Mouse (Mus musculus): ENCODE results near the gene Tcf3. TPM values are rescaled to one million over a fixed set of nuclear protein-coding genes. Genes with fewer than 3 reads are reported as not detected.

The Tcf3 gene
- polyA plus RNA-seq, 1 experiment: 67.5 TPM

GRCm38 (mm10) chr10:80398719-80399190 is 34.7 kb downstream of the Tcf3 start:
- Histone ChIP-seq H3K4me3 (peak overlapping the region; percentile 36), H3K4me2 (ENCODE audit: low read depth) (peak overlapping the region; percentile 79), H3K36me3 (ENCODE audit: control insufficient read depth, insufficient read depth) (peaks cover 21% of the 10 kb centered on the region), H3K27me3 (ENCODE audit: control insufficient read depth, insufficient read depth, insufficient read length) (no peaks in the 10 kb centered on the region), H3K79me2 (ENCODE audit: control insufficient read depth, insufficient read depth) (peaks cover 43% of the 10 kb centered on the region), H3ac (ENCODE audit: control insufficient read depth, insufficient read length) (peak overlapping the region; percentile 83)
- TF ChIP-seq MYOG (IDR thresholded peaks at IDR 0.05; ENCODE audit: control insufficient read depth in 1 of 3, insufficient read depth in 1 of 3, insufficient read length in 2 of 3, low read depth in 2 of 3) (peak in 2 of 3 experiments; percentile 58 to 60), TCF3 (IDR thresholded peaks at IDR 0.05; ENCODE audit: insufficient read length, low read depth) (no peak), MAX (IDR thresholded peaks at IDR 0.05; ENCODE audit: low read depth) (no peak), MYOD1 (IDR thresholded peaks at IDR 0.05; ENCODE audit: control insufficient read depth in 1 of 3, insufficient read length in 2 of 3, low read depth in 2 of 3) (peak in 2 of 3 experiments; percentile 35 to 66), E2F4 (IDR thresholded peaks at IDR 0.05; ENCODE audit: insufficient read depth) (no peak), SRF (IDR thresholded peaks at IDR 0.05; ENCODE audit: control insufficient read depth, insufficient read length, low read depth) (peak; percentile 83), REST (IDR thresholded peaks at IDR 0.05; ENCODE audit: insufficient read depth, insufficient read length) (peak; percentile 8), USF1 (IDR thresholded peaks at IDR 0.05; ENCODE audit: low read depth) (no peak), POLR2A (IDR thresholded peaks at IDR 0.05; ENCODE audit: insufficient read length, low read depth) (peak; percentile 96), CEBPB (IDR thresholded peaks at IDR 0.05; ENCODE audit: insufficient read depth, poor library complexity, severe bottlenecking) (no peak), POLR2AphosphoS2 (IDR thresholded peaks at IDR 0.05; ENCODE audit: insufficient read length, low read depth) (peak; percentile 99), TCF12 (IDR thresholded peaks at IDR 0.05; ENCODE audit: insufficient read depth, poor library complexity, severe bottlenecking) (no peak)

- Histone ChIP-seq H3K4me2 (ENCODE audit: low read depth) (peak overlapping the region; percentile 79), H3ac (ENCODE audit: control insufficient read depth, insufficient read length) (peak overlapping the region; percentile 83), H3K79me2 (ENCODE audit: control insufficient read depth, insufficient read depth) (peaks cover 37% of the 10 kb centered on the region), H3K27me3 (ENCODE audit: control insufficient read depth, insufficient read depth, insufficient read length) (no peaks in the 10 kb centered on the region), H3K4me3 (peak overlapping the region; percentile 36), H3K36me3 (ENCODE audit: control insufficient read depth, insufficient read depth) (peaks cover 19% of the 10 kb centered on the region)
- TF ChIP-seq USF1 (IDR thresholded peaks at IDR 0.05; ENCODE audit: low read depth) (no peak), CEBPB (IDR thresholded peaks at IDR 0.05; ENCODE audit: insufficient read depth, poor library complexity, severe bottlenecking) (no peak), POLR2A (IDR thresholded peaks at IDR 0.05; ENCODE audit: insufficient read length, low read depth) (no peak), MYOD1 (IDR thresholded peaks at IDR 0.05; ENCODE audit: control insufficient read depth in 1 of 3, insufficient read length in 2 of 3, low read depth in 2 of 3) (no peak), TCF3 (IDR thresholded peaks at IDR 0.05; ENCODE audit: insufficient read length, low read depth) (no peak), REST (IDR thresholded peaks at IDR 0.05; ENCODE audit: insufficient read depth, insufficient read length) (no peak), POLR2AphosphoS2 (IDR thresholded peaks at IDR 0.05; ENCODE audit: insufficient read length, low read depth) (no peak), E2F4 (IDR thresholded peaks at IDR 0.05; ENCODE audit: insufficient read depth) (no peak), MYOG (IDR thresholded peaks at IDR 0.05; ENCODE audit: control insufficient read depth in 1 of 3, insufficient read depth in 1 of 3, insufficient read length in 2 of 3, low read depth in 2 of 3) (no peak), MAX (IDR thresholded peaks at IDR 0.05; ENCODE audit: low read depth) (no peak), SRF (IDR thresholded peaks at IDR 0.05; ENCODE audit: control insufficient read depth, insufficient read length, low read depth) (no peak), TCF12 (IDR thresholded peaks at IDR 0.05; ENCODE audit: insufficient read depth, poor library complexity, severe bottlenecking) (no peak)
These were observed 35.3 kb downstream of the Tcf3 start for GRCm38 (mm10) chr10:80398174-80398535.

GRCm38 (mm10) chr10:80397524-80398173 is 35.8 kb downstream of the Tcf3 start:
- no peaks in the 10 kb centered on the region for H3K27me3 ChIP-seq (ENCODE audit: control insufficient read depth, insufficient read depth, insufficient read length)
- peaks cover 37% of the 10 kb centered on the region for H3K79me2 ChIP-seq (ENCODE audit: control insufficient read depth, insufficient read depth)
- peaks cover 19% of the 10 kb centered on the region for H3K36me3 ChIP-seq (ENCODE audit: control insufficient read depth, insufficient read depth)
- H3ac ChIP-seq (ENCODE audit: control insufficient read depth, insufficient read length): peak overlapping the region; percentile 83
- TF ChIP-seq POLR2AphosphoS2 (IDR thresholded peaks at IDR 0.05; ENCODE audit: insufficient read length, low read depth) (peak; percentile 8), TCF12 (IDR thresholded peaks at IDR 0.05; ENCODE audit: insufficient read depth, poor library complexity, severe bottlenecking) (no peak)
- H3K4me3 ChIP-seq: peak overlapping the region; percentile 36
- peak overlapping the region; percentile 79 for H3K4me2 ChIP-seq (ENCODE audit: low read depth)

GRCm38 (mm10) chr10:80396822-80397523 is 36.5 kb downstream of the Tcf3 start:
- peaks cover 19% of the 10 kb centered on the region for H3K36me3 ChIP-seq (ENCODE audit: control insufficient read depth, insufficient read depth)

More at GRCm38 (mm10) chr10:80396822-80397523, 36.5 kb downstream of the Tcf3 start:
- Histone ChIP-seq H3K79me2 (ENCODE audit: control insufficient read depth, insufficient read depth) (peaks cover 37% of the 10 kb centered on the region), H3ac (ENCODE audit: control insufficient read depth, insufficient read length) (no peak overlapping the region), H3K27me3 (ENCODE audit: control insufficient read depth, insufficient read depth, insufficient read length) (no peaks in the 10 kb centered on the region), H3K4me2 (ENCODE audit: low read depth) (peak overlapping the region; percentile 79), H3K4me3 (peak overlapping the region; percentile 36)
- TF ChIP-seq REST (IDR thresholded peaks at IDR 0.05; ENCODE audit: insufficient read depth, insufficient read length) (no peak), TCF3 (IDR thresholded peaks at IDR 0.05; ENCODE audit: insufficient read length, low read depth) (no peak), MYOG (IDR thresholded peaks at IDR 0.05; ENCODE audit: control insufficient read depth in 1 of 3, insufficient read depth in 1 of 3, insufficient read length in 2 of 3, low read depth in 2 of 3) (no peak), POLR2A (IDR thresholded peaks at IDR 0.05; ENCODE audit: insufficient read length, low read depth) (no peak), CEBPB (IDR thresholded peaks at IDR 0.05; ENCODE audit: insufficient read depth, poor library complexity, severe bottlenecking) (no peak), MYOD1 (IDR thresholded peaks at IDR 0.05; ENCODE audit: control insufficient read depth in 1 of 3, insufficient read length in 2 of 3, low read depth in 2 of 3) (no peak), POLR2AphosphoS2 (IDR thresholded peaks at IDR 0.05; ENCODE audit: insufficient read length, low read depth) (no peak), MAX (IDR thresholded peaks at IDR 0.05; ENCODE audit: low read depth) (no peak)
